Mouse (Mus musculus) hematopoietic stem cell, adult 5-6 weeks (primary cell): ENCODE data around the gene Gpr37l1. TPM values are rescaled to one million over a fixed set of nuclear protein-coding genes. Genes with fewer than 3 reads are reported as not detected.

ENCODE experiments used
- ATAC-seq, 2 experiments: fragments of 125-278 bp in 1 of 2; replicated peaks in 1 of 2; 2 replicates each; pipeline ENCODE4 v1.8.0; 2016 to 2017; ENCODE audit warnings: inconsistent platforms in 2 of 2, mild to moderate bottlenecking in 2 of 2, moderate number of reproducible peaks in 2 of 2, low read depth in 1 of 2, moderate TSS enrichment in 1 of 2; ENCODE audit not compliant: low FRiP score in 2 of 2, poor library complexity in 2 of 2, severe bottlenecking in 2 of 2, insufficient read depth in 1 of 2, low TSS enrichment in 1 of 2
- total RNA-seq: library from RNA; stranded (forward); fragments of 172-1452, 232-1000 nt; gene quantifications from 2 replicates; pipeline ENCODE4 v1.2.3, GENCODE M21; 2017

Gpr37l1 gene
- total RNA-seq, 1 experiment from 2014 or later = not detected

DNA sequence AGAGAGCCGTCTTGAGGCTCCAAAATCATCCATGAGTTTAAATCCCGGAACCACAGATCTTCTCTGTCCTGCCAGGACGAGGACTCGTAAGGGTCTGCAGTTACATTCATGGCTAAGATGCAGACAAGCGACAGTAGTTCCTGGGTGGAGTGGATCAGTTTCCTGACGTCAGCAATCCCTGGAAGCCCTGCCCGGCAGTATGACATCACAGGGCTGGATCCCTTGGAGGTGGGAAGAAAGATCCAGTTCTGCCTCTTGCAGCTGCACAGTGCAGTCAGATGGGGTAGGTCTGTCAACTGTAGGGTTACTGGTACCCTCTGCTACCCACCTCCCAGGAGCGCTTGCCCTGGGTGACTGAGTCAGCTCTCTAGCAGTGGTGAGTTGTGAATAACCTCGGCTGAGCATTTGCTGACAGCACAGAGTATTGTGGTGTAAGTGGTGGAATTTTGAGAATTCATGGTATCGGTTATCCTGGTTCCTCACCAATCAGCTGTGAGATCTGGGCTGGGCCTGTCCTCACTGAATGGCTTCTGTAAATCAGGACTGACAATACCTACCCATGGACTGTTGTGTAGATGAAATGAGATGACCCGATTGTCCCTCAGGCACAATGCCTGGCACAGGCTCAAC, 16.6 kb upstream of the Gpr37l1 start:
- ATAC-seq = no peak

GRCm38 (mm10) chr1:135183448-135183847, 16.0 kb upstream of the Gpr37l1 start:
- no peak for ATAC-seq

GRCm38 (mm10) chr1:135182975-135183374, 15.5 kb upstream of the Gpr37l1 start:
- ATAC-seq = no peak

DNA sequence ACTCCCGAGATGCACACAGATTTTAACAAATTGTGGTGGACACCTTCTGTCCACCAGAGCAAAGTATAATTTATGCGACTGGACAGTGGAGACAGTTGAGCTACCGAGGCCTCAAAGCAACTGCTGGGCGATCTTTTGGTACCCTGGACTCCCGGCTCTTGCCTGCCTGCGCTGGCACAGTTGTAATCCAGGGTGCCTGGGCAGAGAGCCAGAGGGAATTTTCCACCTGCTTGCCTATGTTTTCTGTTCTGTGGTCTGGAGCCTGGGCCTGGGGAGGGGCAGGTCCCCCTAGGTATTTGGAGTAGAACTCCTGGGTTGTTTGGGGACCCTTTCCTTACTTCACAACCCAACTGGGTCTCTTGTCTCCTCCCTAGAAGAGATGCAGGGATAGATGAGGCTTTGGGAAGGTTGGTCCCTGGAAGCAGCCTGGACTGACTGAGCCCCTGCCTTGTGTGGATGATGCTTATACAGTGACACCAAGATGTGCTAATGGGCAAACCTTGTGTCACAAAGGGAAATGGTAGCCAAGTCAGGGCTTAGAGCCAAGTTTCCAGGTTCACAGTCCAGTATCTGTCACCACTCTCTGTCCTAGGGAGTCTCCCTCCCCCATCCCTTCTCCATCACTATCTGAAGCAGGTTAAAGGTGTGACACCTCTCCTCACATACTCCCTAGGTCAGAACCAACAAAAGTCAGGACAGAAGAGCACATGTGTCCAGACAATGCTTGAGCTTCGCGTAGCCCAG, 14.6 kb upstream of the Gpr37l1 start:
- no peak for ATAC-seq

- ATAC-seq = no peak
Observed at GRCm38 (mm10) chr1:135181275-135181674, 13.8 kb upstream of the Gpr37l1 start.

DNA sequence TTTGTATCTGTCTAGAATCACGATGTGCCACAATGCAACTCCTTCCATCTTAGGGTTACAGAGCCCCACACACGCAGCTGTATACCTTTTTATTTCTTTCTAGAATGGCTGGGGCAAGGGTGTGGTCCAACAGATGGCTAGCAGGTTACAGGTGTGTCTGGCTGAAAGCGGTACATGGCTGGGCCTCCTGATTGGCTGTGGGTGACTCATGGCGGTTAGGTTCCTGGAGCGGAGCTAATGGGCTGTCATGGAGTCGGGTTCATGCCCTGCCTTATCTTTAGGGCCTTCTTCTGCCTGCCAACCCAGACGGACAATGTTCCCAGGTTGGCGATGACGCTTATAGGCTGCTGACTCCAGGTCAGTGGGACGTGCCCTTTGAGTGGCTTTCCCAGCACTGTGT, 13.3 kb upstream of the Gpr37l1 start:
- ATAC-seq = no peak

- ATAC-seq = no peak
Observed at GRCm38 (mm10) chr1:135178863-135179262, 11.4 kb upstream of the Gpr37l1 start.

DNA sequence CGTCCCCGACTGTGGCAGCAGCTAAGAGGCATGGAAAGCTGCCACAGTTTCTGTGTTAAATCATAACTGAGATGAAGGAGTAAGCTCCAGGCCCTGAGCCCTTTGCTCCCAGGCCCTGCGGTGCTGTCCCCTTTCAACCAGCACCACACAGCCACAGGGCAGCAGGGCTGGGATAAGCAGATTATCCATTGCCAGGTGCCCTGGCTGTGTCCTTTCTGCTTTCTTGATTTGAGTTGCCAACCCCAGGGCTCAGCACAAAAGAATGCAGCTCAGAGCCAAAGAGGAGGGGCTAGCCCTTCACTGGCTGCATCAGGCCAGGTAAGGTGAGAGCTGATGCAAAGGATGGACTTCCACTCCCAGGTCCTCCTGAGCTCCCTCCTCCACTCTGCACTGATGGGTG, 10.2 kb upstream of the Gpr37l1 start:
- ATAC-seq = no peak

GRCm38 (mm10) chr1:135175176-135175575, 7.7 kb upstream of the Gpr37l1 start:
- ATAC-seq = no peak

DNA sequence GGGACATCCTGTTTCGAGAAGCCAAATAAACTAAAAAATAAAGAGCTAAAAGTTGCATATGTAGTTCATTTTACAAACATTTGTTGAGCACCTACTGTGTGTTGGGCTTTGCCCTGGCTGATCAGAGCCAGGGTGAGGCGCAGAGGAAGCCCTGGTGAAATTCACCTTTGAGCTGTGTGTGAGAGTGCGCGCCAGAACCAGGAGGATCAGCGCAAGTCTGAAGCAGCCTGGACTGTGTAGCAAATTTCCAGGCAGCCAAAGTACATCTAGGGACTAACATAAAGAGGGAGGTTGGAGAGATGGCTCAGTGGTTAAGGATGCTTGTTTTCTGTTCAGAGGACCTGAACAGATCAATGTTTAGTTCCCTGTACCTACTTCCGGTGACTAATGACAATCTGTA, 5.8 kb upstream of the Gpr37l1 start:
- ATAC-seq = no peak

- peak; percentile 62 to 72; a peak in 3 of 4 replicates for ATAC-seq
Observed at GRCm38 (mm10) chr1:135171984-135172383, 4.5 kb upstream of the Gpr37l1 start.

DNA sequence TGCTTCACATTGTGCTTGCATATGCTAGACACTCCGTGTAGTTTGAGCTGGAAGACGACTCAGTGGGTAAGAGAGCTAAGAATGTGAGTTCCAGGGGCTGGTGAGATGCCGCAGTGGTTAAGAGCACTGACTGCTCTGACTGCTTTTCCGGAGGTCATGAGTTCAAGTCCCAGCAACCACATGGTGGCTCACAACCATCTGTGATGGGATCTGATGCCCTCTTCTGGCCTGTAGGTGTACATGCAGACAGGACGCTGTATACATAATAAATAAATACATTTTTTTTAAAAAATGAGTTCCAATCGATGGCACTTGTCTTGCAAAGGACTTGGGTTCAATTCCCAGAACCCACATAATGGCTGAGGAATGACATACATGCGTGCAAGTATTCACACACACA, 3.7 kb upstream of the Gpr37l1 start:
- no peak for ATAC-seq

- ATAC-seq = no peak
Observed at GRCm38 (mm10) chr1:135170299-135170698, 2.8 kb upstream of the Gpr37l1 start.

GRCm38 (mm10) chr1:135169556-135170224, 2.2 kb upstream of the Gpr37l1 start:
- no peak for ATAC-seq

DNA sequence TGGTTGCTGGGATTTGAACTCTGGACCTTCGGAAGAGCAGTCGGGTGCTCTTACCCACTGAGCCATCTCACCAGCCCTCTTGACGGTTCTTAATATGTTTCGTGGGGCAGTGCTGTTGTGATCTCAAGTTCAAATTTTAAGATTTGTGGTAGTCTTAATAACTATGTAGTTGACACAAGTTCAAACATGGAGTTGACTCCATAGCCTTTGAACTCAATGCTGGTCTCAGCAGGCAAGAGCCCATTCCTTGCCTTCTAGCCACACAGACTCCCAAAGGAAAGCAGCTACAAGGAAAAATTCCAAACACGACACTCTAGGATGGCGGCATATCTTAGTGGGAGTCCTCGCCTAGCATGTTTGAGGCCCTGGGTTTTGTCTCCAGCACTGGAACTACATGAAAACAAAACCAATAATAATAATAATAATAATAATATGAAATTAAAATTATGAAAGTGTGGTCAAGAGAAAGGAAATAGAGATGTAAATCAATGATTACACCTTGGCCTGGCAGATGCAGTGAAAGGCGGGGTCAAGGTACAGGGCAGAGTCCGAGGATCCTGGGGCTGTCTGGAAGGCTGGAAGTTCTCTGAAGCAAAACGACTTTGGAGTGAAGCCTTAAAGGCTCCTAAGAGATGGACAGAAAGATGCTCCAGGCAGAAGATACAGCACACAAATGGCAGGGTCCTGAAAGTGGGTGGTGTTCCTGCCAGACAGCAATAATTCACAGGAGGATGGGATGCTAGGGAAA, 1.1 kb upstream of the Gpr37l1 start:
- no peak for ATAC-seq

- ATAC-seq = no peak
Observed at GRCm38 (mm10) chr1:135162720-135163119, 4.8 kb downstream of the Gpr37l1 start.

GRCm38 (mm10) chr1:135160411-135161050, 7.0 kb downstream of the Gpr37l1 start:
- ATAC-seq = no peak
